Mouse (Mus musculus) lung, adult 2 months (tissue): ENCODE measurements around the gene Prpsap1.

ENCODE experiments used
- CTCF ChIP-seq: fragments of 200-500 bp; IDR thresholded peaks from 2 replicates; pipeline ENCODE4 v1.5.1; 2011; ENCODE audit warnings: mild to moderate bottlenecking, low read length, control low read depth; ENCODE audit not compliant: insufficient read depth
- POLR2A ChIP-seq: fragments of 200-500 bp; IDR thresholded peaks from 2 replicates; pipeline ENCODE4 v1.6.1; 2011; ENCODE audit warnings: low read depth, mild to moderate bottlenecking, control low read depth, low read length, borderline replicate concordance; ENCODE audit errors: extremely low read depth

- no peak for TF ChIP-seq CTCF
- no peak for TF ChIP-seq POLR2A
Observed at GRCm38 (mm10) chr11:116491338-116491737, 2.7 kb downstream of the Prpsap1 start.
